Mouse (Mus musculus): ENCODE results near the gene Unc5cl. TPM values are rescaled to one million over a fixed set of nuclear protein-coding genes. Genes with fewer than 3 reads are reported as not detected.

The Unc5cl gene
- polyA plus RNA-seq, 1 experiment, result 8.5 TPM

GRCm38 (mm10) chr17:48569656-48570055 lies 115.0 kb downstream of the Unc5cl start:
- Histone ChIP-seq H3K4me3 (ENCODE audit: extremely low read depth, insufficient read depth, insufficient read length) (no peak overlapping the region), H3K36me3 (ENCODE audit: control insufficient read depth, insufficient read depth, low read length) (no peaks in the 10 kb centered on the region), H3K27ac (ENCODE audit: insufficient read depth, low read length) (no peak overlapping the region), H3K27me3 (ENCODE audit: control insufficient read depth, insufficient read depth, low read length) (no peaks in the 10 kb centered on the region), H3K4me1 (ENCODE audit: control insufficient read depth, insufficient read depth, insufficient read length) (no peaks in the 10 kb centered on the region)
- WGBS, result 78% methylated on average over 4 of the region's 4 CpGs
- no peak for DNase-seq (ENCODE audit: low read depth in 1 of 2, low spot score in 2 of 2)
- no peak for TF ChIP-seq POLR2A (IDR thresholded peaks at IDR 0.05; ENCODE audit: low read depth, low read length)
- no peak for TF ChIP-seq CTCF (IDR thresholded peaks at IDR 0.05; ENCODE audit: extremely low read depth, insufficient read depth, insufficient read length, insufficient replicate concordance)

DNA sequence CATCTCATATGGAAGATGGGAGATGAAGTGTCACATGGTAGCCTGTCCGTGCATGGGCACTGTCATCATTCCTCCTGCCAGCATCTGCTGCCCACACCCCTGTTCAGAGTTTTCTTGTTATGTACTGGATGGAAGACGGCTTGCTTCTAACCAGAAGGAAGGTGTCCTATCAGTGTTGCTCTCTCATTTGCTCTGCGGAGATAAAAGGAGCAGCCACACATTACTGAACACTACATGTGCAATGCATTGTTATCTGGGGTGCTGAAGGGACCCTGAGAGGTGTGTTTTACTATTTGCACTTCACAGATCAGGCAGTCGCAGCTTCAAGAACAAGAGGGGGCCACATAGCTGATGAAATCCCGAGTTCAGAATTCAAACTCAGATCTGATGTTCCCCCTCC lies 126.5 kb downstream of the Unc5cl start:
- DNase-seq (ENCODE audit: low read depth in 1 of 2, low spot score in 2 of 2), result no peak
- H3K36me3 ChIP-seq (ENCODE audit: control insufficient read depth, insufficient read depth, low read length), result no peaks in the 10 kb centered on the region
- no peaks in the 10 kb centered on the region for H3K27me3 ChIP-seq (ENCODE audit: control insufficient read depth, insufficient read depth, low read length)
- no peak overlapping the region for H3K27ac ChIP-seq (ENCODE audit: insufficient read depth, low read length)
- H3K4me1 ChIP-seq (ENCODE audit: control insufficient read depth, insufficient read depth, insufficient read length), result no peaks in the 10 kb centered on the region
- WGBS, result 86% methylated on average over 5 of the region's 5 CpGs
- H3K4me3 ChIP-seq (ENCODE audit: extremely low read depth, insufficient read depth, insufficient read length), result no peak overlapping the region
- TF ChIP-seq CTCF (IDR thresholded peaks at IDR 0.05; ENCODE audit: extremely low read depth, insufficient read depth, insufficient read length, insufficient replicate concordance) (no peak), POLR2A (IDR thresholded peaks at IDR 0.05; ENCODE audit: low read depth, low read length) (no peak)

- WGBS, result 56% methylated on average over 14 of the region's 14 CpGs
- no peak for TF ChIP-seq CTCF (IDR thresholded peaks at IDR 0.05; ENCODE audit: extremely low read depth, insufficient read depth, insufficient read length, insufficient replicate concordance)
- TF ChIP-seq POLR2A (IDR thresholded peaks at IDR 0.05; ENCODE audit: low read depth, low read length), result no peak
- Histone ChIP-seq H3K4me1 (ENCODE audit: control insufficient read depth, insufficient read depth, insufficient read length) (no peaks in the 10 kb centered on the region), H3K4me3 (ENCODE audit: extremely low read depth, insufficient read depth, insufficient read length) (no peak overlapping the region), H3K27ac (ENCODE audit: insufficient read depth, low read length) (no peak overlapping the region), H3K27me3 (ENCODE audit: control insufficient read depth, insufficient read depth, low read length) (no peaks in the 10 kb centered on the region), H3K36me3 (ENCODE audit: control insufficient read depth, insufficient read depth, low read length) (no peaks in the 10 kb centered on the region)
- DNase-seq (ENCODE audit: low read depth in 1 of 2, low spot score in 2 of 2), result no peak
These were observed 127.8 kb downstream of the Unc5cl start for GRCm38 (mm10) chr17:48582486-48582990.

GRCm38 (mm10) chr17:48583401-48583800 lies 128.7 kb downstream of the Unc5cl start:
- Histone ChIP-seq H3K4me1 (ENCODE audit: control insufficient read depth, insufficient read depth, insufficient read length) (no peaks in the 10 kb centered on the region), H3K27me3 (ENCODE audit: control insufficient read depth, insufficient read depth, low read length) (no peaks in the 10 kb centered on the region), H3K36me3 (ENCODE audit: control insufficient read depth, insufficient read depth, low read length) (no peaks in the 10 kb centered on the region), H3K27ac (ENCODE audit: insufficient read depth, low read length) (no peak overlapping the region), H3K4me3 (ENCODE audit: extremely low read depth, insufficient read depth, insufficient read length) (no peak overlapping the region)
- 82% methylated on average over 11 of the region's 11 CpGs for WGBS
- no peak for TF ChIP-seq CTCF (IDR thresholded peaks at IDR 0.05; ENCODE audit: extremely low read depth, insufficient read depth, insufficient read length, insufficient replicate concordance)
- no peak for TF ChIP-seq POLR2A (IDR thresholded peaks at IDR 0.05; ENCODE audit: low read depth, low read length)
- no peak for DNase-seq (ENCODE audit: low read depth in 1 of 2, low spot score in 2 of 2)

DNA sequence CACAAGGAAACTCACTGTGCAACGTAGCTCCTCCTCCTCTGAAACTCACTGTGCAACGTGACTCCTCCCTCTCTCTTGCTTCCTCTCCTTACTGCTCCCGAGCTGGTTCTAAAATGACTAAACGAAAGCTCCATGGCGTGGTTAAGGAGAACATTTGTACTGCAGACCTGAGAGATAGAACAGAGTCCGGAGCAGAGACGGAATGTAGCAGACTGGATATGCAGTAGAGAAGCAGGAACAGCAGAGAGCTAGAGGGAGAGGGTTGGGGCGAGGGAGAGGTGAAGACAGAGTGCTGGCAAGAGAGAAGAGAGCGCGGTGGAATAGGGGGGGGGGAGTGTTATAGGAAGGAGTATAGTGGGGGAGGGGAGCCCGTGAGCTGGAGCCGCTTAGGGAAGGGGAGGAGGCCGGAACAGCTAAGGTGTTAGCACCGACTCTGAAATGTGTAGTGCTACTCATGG lies 131.2 kb downstream of the Unc5cl start:
- H3K4me1 ChIP-seq (ENCODE audit: control insufficient read depth, insufficient read depth, insufficient read length), result no peaks in the 10 kb centered on the region
- H3K27me3 ChIP-seq (ENCODE audit: control insufficient read depth, insufficient read depth, low read length), result no peaks in the 10 kb centered on the region
- 3% methylated on average over 14 of the region's 14 CpGs for WGBS
- H3K36me3 ChIP-seq (ENCODE audit: control insufficient read depth, insufficient read depth, low read length), result no peaks in the 10 kb centered on the region
- H3K27ac ChIP-seq (ENCODE audit: insufficient read depth, low read length), result no peak overlapping the region
- DNase-seq (ENCODE audit: low read depth in 1 of 2, low spot score in 2 of 2), result no peak
- TF ChIP-seq POLR2A (IDR thresholded peaks at IDR 0.05; ENCODE audit: low read depth, low read length), result no peak
- TF ChIP-seq CTCF (IDR thresholded peaks at IDR 0.05; ENCODE audit: extremely low read depth, insufficient read depth, insufficient read length, insufficient replicate concordance), result no peak
- peak overlapping the region; percentile 41; the same call in 1 of the 2 replicates for H3K4me3 ChIP-seq (ENCODE audit: extremely low read depth, insufficient read depth, insufficient read length)

DNA sequence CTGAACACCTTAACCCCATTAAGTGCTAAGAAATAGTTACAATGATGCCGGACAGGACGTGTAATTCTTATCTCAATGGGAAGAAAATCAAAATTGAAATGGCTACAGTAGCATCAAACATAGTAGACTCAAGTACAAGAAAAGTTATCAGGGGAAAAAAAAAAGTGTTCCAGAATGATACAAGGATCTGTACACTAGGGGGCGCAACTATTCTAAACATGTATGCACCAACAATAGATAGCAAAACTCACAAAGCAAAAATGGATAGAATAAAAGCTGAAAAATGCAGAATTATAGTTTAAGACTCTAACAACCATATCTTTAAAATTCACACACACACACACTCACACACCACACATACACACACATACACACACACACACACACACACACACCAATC lies 134.0 kb downstream of the Unc5cl start:
- Histone ChIP-seq H3K36me3 (ENCODE audit: control insufficient read depth, insufficient read depth, low read length) (no peaks in the 10 kb centered on the region), H3K27ac (ENCODE audit: insufficient read depth, low read length) (no peak overlapping the region), H3K4me3 (ENCODE audit: extremely low read depth, insufficient read depth, insufficient read length) (no peak overlapping the region), H3K27me3 (ENCODE audit: control insufficient read depth, insufficient read depth, low read length) (no peaks in the 10 kb centered on the region), H3K4me1 (ENCODE audit: control insufficient read depth, insufficient read depth, insufficient read length) (no peaks in the 10 kb centered on the region)
- 84% methylated on average over 3 of the region's 3 CpGs for WGBS
- TF ChIP-seq POLR2A (IDR thresholded peaks at IDR 0.05; ENCODE audit: low read depth, low read length) (no peak), CTCF (IDR thresholded peaks at IDR 0.05; ENCODE audit: extremely low read depth, insufficient read depth, insufficient read length, insufficient replicate concordance) (no peak)
- no peak for DNase-seq (ENCODE audit: low read depth in 1 of 2, low spot score in 2 of 2)

Other genes with a start within 250 kb of the Unc5cl start
- 0.68 and 0.77 TPM in 2 replicates for gene Trem1, start 222.1 kb upstream of the Unc5cl start, polyA plus RNA-seq (2012; rRNA removed)
- 1.8 and 2.2 TPM in 2 replicates for gene Trem3, start 207.1 kb upstream of the Unc5cl start, polyA plus RNA-seq (2012; rRNA removed)
- gene Treml4, start 190.6 kb upstream of the Unc5cl start, polyA plus RNA-seq (2012; rRNA removed), result 50.3 and 50.6 TPM in 2 replicates
- gene Treml2, start 155.4 kb upstream of the Unc5cl start, polyA plus RNA-seq (2012; rRNA removed), result 56.4 and 66.7 TPM in 2 replicates
- gene B430306N03Rik, start 138.8 kb upstream of the Unc5cl start, polyA plus RNA-seq (2012; rRNA removed), result 9.1 and 11.5 TPM in 2 replicates
- gene Trem2, start 108.5 kb upstream of the Unc5cl start, polyA plus RNA-seq (2012; rRNA removed), result 1.0 and 2.5 TPM in 2 replicates
- 38.3 and 39.8 TPM in 2 replicates for gene Treml1, start 95.0 kb upstream of the Unc5cl start, polyA plus RNA-seq (2012; rRNA removed)
- gene Nfya, start 45.0 kb upstream of the Unc5cl start, polyA plus RNA-seq (2012; rRNA removed), result 80.3 and 93.1 TPM in 2 replicates
- gene Oard1, start 44.9 kb upstream of the Unc5cl start, polyA plus RNA-seq (2012; rRNA removed), result 6.6 and 7.7 TPM in 2 replicates
- 0.29 and 0.42 TPM in 2 replicates for gene Apobec2, start 22.0 kb upstream of the Unc5cl start, polyA plus RNA-seq (2012; rRNA removed)
- gene Tspo2, start 3.4 kb upstream of the Unc5cl start, polyA plus RNA-seq (2012; rRNA removed), result 107 and 121 TPM in 2 replicates